Mouse (Mus musculus) forebrain, embryonic 10.5 days (tissue): Measurements from ENCODE around the gene Mcpt9. TPM values are rescaled to one million over a fixed set of nuclear protein-coding genes. Genes with fewer than 3 reads are reported as not detected.
"Not testable (repeated sequence)": the region's sequence is repeated elsewhere in the genome, so short reads cannot be mapped to it uniquely, and the experiment has no call there.

Experiments used
- DNase-seq: peaks from one replicate; pipeline ENCODE4 v3.0.0-alpha.2; 2017; ENCODE audit warnings: low spot score; ENCODE audit errors: extremely low spot score
- H3K27ac ChIP-seq: fragments of 300-500 bp; sonication (generic); 2 replicates; pipeline ENCODE4 v1.5.1; 2016; ENCODE audit warnings: mild to moderate bottlenecking
- H3K27me3 ChIP-seq: fragments of 300-500 bp; sonication (generic); 2 replicates; pipeline ENCODE4 v1.6.1; 2016; ENCODE audit warnings: mild to moderate bottlenecking; ENCODE audit not compliant: poor library complexity, severe bottlenecking
- H3K36me3 ChIP-seq: fragments of 300-500 bp; sonication (generic); replicated peaks from 2 replicates; pipeline ENCODE4 v1.6.1; 2016; ENCODE audit warnings: mild to moderate bottlenecking, moderate library complexity
- H3K4me1 ChIP-seq: fragments of 300-500 bp; sonication (generic); 2 replicates; pipeline ENCODE4 v1.6.1; 2016
- H3K4me3 ChIP-seq: fragments of 300-500 bp; sonication (generic); 2 replicates; pipeline ENCODE4 v1.5.1; 2016; ENCODE audit warnings: mild to moderate bottlenecking, moderate library complexity
- H3K9me3 ChIP-seq: fragments of 300-500 bp; sonication (generic); 2 replicates; pipeline ENCODE4 v1.6.1; 2016; ENCODE audit warnings: mild to moderate bottlenecking, moderate library complexity
- WGBS: fragments of 180-500 bp; shearing (Covaris S2); methylation state at CpG from one replicate; pipeline ENCODE4 v1.1.7; 2016; 5-methylcytosine and 5-hydroxymethylcytosine counted together
- polyA plus RNA-seq: library from polyadenylated mRNA; unstranded; fragments of >200 nt; fragmentation: Nextera tagmentation; extraction: Ambion mirVana; gene quantifications from 2 replicates; pipeline ENCODE4 v1.2.1, GENCODE M21; 2016

Mcpt9 gene
- polyA plus RNA-seq: not detected in 2 replicates

- not testable (repeated sequence) for H3K4me3 ChIP-seq, H3K9me3 ChIP-seq, H3K27ac ChIP-seq, H3K27me3 ChIP-seq, DNase-seq, H3K36me3 ChIP-seq, H3K4me1 ChIP-seq
- 83% methylated on average over 3 of the region's 3 CpGs for WGBS
These were observed at the start of gene Mcpt9 for GRCm38 (mm10) chr14:56030395-56030794. Gene Mcpt9, minus strand, starts transcription at chr14:56030495.

GRCm38 (mm10) chr14:56062213-56062612 is 31.9 kb upstream of the Mcpt9 start, which contains the start of gene Mcpt4:
Gene Mcpt4, minus strand, starts transcription at chr14:56062313.
- H3K4me3 ChIP-seq, H3K9me3 ChIP-seq, H3K4me1 ChIP-seq, H3K36me3 ChIP-seq, DNase-seq, H3K27ac ChIP-seq, H3K27me3 ChIP-seq: not testable (repeated sequence)
- 85% methylated on average over 3 of the region's 3 CpGs for WGBS

GRCm38 (mm10) chr14:56057722-56058121 is 27.4 kb upstream of the Mcpt9 start:
- no peaks in the 10 kb centered on the region for H3K27me3 ChIP-seq
- H3K9me3 ChIP-seq: no peaks in the 10 kb centered on the region
- no peaks in the 10 kb centered on the region for H3K4me1 ChIP-seq
- whole genome bisulfite sequencing: 92% methylated on average over 4 of the region's 4 CpGs
- H3K4me3 ChIP-seq: no peak overlapping the region
- no peaks in the 10 kb centered on the region for H3K36me3 ChIP-seq
- no peak for DNase-seq
- no peak overlapping the region for H3K27ac ChIP-seq

- WGBS: 89% methylated on average over 3 of the region's 3 CpGs
- no peak for DNase-seq
These were observed 25.1 kb upstream of the Mcpt9 start for GRCm38 (mm10) chr14:56055408-56055807.

GRCm38 (mm10) chr14:56041792-56042191 is 11.5 kb upstream of the Mcpt9 start, which contains the start of gene Mcpt2:
Gene Mcpt2, plus strand, starts transcription at chr14:56042041.
- not testable (repeated sequence) for DNase-seq, H3K27me3 ChIP-seq, H3K4me1 ChIP-seq, H3K4me3 ChIP-seq, H3K36me3 ChIP-seq, H3K27ac ChIP-seq, H3K9me3 ChIP-seq
- WGBS: 93% methylated on average over 1 of the region's 1 CpGs

More at GRCm38 (mm10) chr14:56055408-56055807, 25.1 kb upstream of the Mcpt9 start:
- no peak overlapping the region for H3K4me3 ChIP-seq
- H3K27ac ChIP-seq: no peak overlapping the region
- H3K36me3 ChIP-seq: no peaks in the 10 kb centered on the region
- no peaks in the 10 kb centered on the region for H3K4me1 ChIP-seq
- no peaks in the 10 kb centered on the region for H3K27me3 ChIP-seq
- H3K9me3 ChIP-seq: no peaks in the 10 kb centered on the region

GRCm38 (mm10) chr14:56034433-56034832 is 4.1 kb upstream of the Mcpt9 start:
- no peak for DNase-seq
- no peaks in the 10 kb centered on the region for H3K27me3 ChIP-seq
- H3K27ac ChIP-seq: no peak overlapping the region
- no peaks in the 10 kb centered on the region for H3K4me1 ChIP-seq
- WGBS: 97% methylated on average over 2 of the region's 2 CpGs
- H3K4me3 ChIP-seq: no peak overlapping the region
- no peaks in the 10 kb centered on the region for H3K36me3 ChIP-seq
- H3K9me3 ChIP-seq: no peaks in the 10 kb centered on the region

GRCm38 (mm10) chr14:56021305-56021704 is 9.0 kb downstream of the Mcpt9 start:
- not testable (repeated sequence) for H3K36me3 ChIP-seq, H3K27me3 ChIP-seq, H3K27ac ChIP-seq, H3K9me3 ChIP-seq, DNase-seq, H3K4me3 ChIP-seq, H3K4me1 ChIP-seq
- 85% methylated on average over 4 of the region's 4 CpGs for whole genome bisulfite sequencing

GRCm38 (mm10) chr14:56019446-56019845 is 10.8 kb downstream of the Mcpt9 start:
- Histone ChIP-seq H3K27ac (no peak overlapping the region), H3K4me3 (no peak overlapping the region), H3K36me3 (no peaks in the 10 kb centered on the region), H3K27me3 (no peaks in the 10 kb centered on the region), H3K9me3 (no peaks in the 10 kb centered on the region), H3K4me1 (no peaks in the 10 kb centered on the region)
- no peak for DNase-seq
- WGBS: 79% methylated on average over 1 of the region's 1 CpGs

GRCm38 (mm10) chr14:56017671-56018070 is 12.6 kb downstream of the Mcpt9 start, which contains the start of gene Mcpt1:
Gene Mcpt1, plus strand, starts transcription at chr14:56017971.
- not testable (repeated sequence) for H3K4me3 ChIP-seq, H3K27me3 ChIP-seq, H3K9me3 ChIP-seq, H3K4me1 ChIP-seq, H3K27ac ChIP-seq, H3K36me3 ChIP-seq, DNase-seq
- WGBS: 85% methylated on average over 3 of the region's 3 CpGs

- no peaks in the 10 kb centered on the region for H3K9me3 ChIP-seq
- no peak overlapping the region for H3K4me3 ChIP-seq
- no peaks in the 10 kb centered on the region for H3K36me3 ChIP-seq
- no peak for DNase-seq
- no peaks in the 10 kb centered on the region for H3K27me3 ChIP-seq
- 87% methylated on average over 2 of the region's 2 CpGs for WGBS
- no peaks in the 10 kb centered on the region for H3K4me1 ChIP-seq
- H3K27ac ChIP-seq: no peak overlapping the region
These were observed 16.4 kb downstream of the Mcpt9 start for GRCm38 (mm10) chr14:56013924-56014323.

GRCm38 (mm10) chr14:56013147-56013546 is 17.1 kb downstream of the Mcpt9 start:
- Histone ChIP-seq H3K36me3 (no peaks in the 10 kb centered on the region), H3K4me1 (no peaks in the 10 kb centered on the region), H3K9me3 (no peaks in the 10 kb centered on the region; the same call in 1 of the 2 replicates), H3K4me3 (no peak overlapping the region), H3K27me3 (no peaks in the 10 kb centered on the region), H3K27ac (no peak overlapping the region)
- WGBS: 90% methylated on average over 3 of the region's 3 CpGs
- DNase-seq: no peak

GRCm38 (mm10) chr14:55987464-55987863 is 42.8 kb downstream of the Mcpt9 start:
- H3K36me3 ChIP-seq, H3K9me3 ChIP-seq, H3K4me1 ChIP-seq, H3K27ac ChIP-seq, H3K4me3 ChIP-seq, H3K27me3 ChIP-seq, DNase-seq: not testable (repeated sequence)
- whole genome bisulfite sequencing: 83% methylated on average over 2 of the region's 3 CpGs
